Mouse (Mus musculus): ENCODE measurements around the gene Asgr2.

GRCm38 (mm10) chr11:70091986-70092783, at the start of gene Asgr2:
- no peak for TF ChIP-seq CTCF (IDR thresholded peaks at IDR 0.05)
- no peak for TF ChIP-seq POLR2A (IDR thresholded peaks at IDR 0.05; ENCODE audit: insufficient read depth, low read depth, low read length)

Measured in heart, adult 2 months (tissue).